Mouse (Mus musculus) forebrain, postnatal 0 days (tissue): ENCODE results near the gene Arhgef17. TPM values are rescaled to one million over a fixed set of nuclear protein-coding genes. Genes with fewer than 3 reads are reported as not detected.

Experiments used
- ATAC-seq: fragments of 200-750 bp; cut with Nextera tagmentation; 2 replicates; pipeline ENCODE4 v1.8.0; 2017; ENCODE audit warnings: mild to moderate bottlenecking, moderate library complexity
- DNase-seq: peaks from one replicate; pipeline ENCODE4 v3.0.0-alpha.2; 2015
- H3K27ac ChIP-seq: fragments of 300-500 bp; sonication (generic); 2 replicates; pipeline ENCODE4 v1.5.1; 2014; ENCODE audit warnings: low read depth, mild to moderate bottlenecking, antibody characterized with exemption, low read length, moderate library complexity, mixed read lengths
- H3K27me3 ChIP-seq: fragments of 300-500 bp; sonication (generic); 2 replicates; pipeline ENCODE4 v1.6.1; 2014; ENCODE audit warnings: mild to moderate bottlenecking, low read length, mixed read lengths; ENCODE audit not compliant: insufficient read depth
- H3K36me3 ChIP-seq: fragments of 300-500 bp; sonication (generic); 2 replicates; pipeline ENCODE4 v1.6.1; 2014; ENCODE audit warnings: mild to moderate bottlenecking, moderate library complexity; ENCODE audit not compliant: insufficient read depth
- H3K4me1 ChIP-seq: fragments of 300-500 bp; sonication (generic); 2 replicates; pipeline ENCODE4 v1.6.1; 2014; ENCODE audit warnings: antibody characterized with exemption; ENCODE audit not compliant: insufficient read depth
- H3K4me2 ChIP-seq: fragments of 300-500 bp; sonication (generic); 2 replicates; pipeline ENCODE4 v1.6.1; 2014; ENCODE audit warnings: low read depth, mild to moderate bottlenecking, moderate library complexity
- H3K4me3 ChIP-seq: fragments of 300-500 bp; sonication (generic); 2 replicates; pipeline ENCODE4 v1.5.1; 2014; ENCODE audit warnings: low read depth, low read length, mixed read lengths
- H3K9ac ChIP-seq: fragments of 300-500 bp; sonication (generic); 2 replicates; pipeline ENCODE4 v1.6.1; 2014; ENCODE audit warnings: mild to moderate bottlenecking
- H3K9me3 ChIP-seq: fragments of 300-500 bp; sonication (generic); 2 replicates; pipeline ENCODE4 v1.6.1; 2016; ENCODE audit warnings: low read length
- CTCF ChIP-seq: sonication (generic); IDR thresholded peaks from 2 replicates; pipeline ENCODE4 v1.5.1; 2016; ENCODE audit warnings: antibody characterized with exemption, control low read depth, low read depth
- WGBS: fragments of 180-500 bp; shearing (Covaris S2); extraction: QIAGEN DNeasy Blood & Tissue Kit; methylation state at CpG from one replicate; pipeline ENCODE4 v1.1.7; 2014; 5-methylcytosine and 5-hydroxymethylcytosine counted together
- polyA plus RNA-seq: library from polyadenylated mRNA; unstranded; fragments of >200 nt; fragmentation: Nextera tagmentation; extraction: Ambion mirVana; gene quantifications from 2 replicates; pipeline ENCODE4 v1.2.1, GENCODE M21; 2015
- total RNA-seq: library from RNA; depleted of rRNA; stranded (reverse); fragments of >200 nt; gene quantifications from 2 replicates; pipeline ENCODE4 v1.2.3, GENCODE M21; 2014; rRNA removed

Gene Arhgef17
- total RNA-seq (47.9 and 52.7 TPM in 2 replicates), polyA plus RNA-seq (9.8 and 12.5 TPM in 2 replicates)

GRCm38 (mm10) chr7:100931926-100932480 is at the start of gene Arhgef17:
Arhgef17 (minus strand) TSS chr7:100932107.
- Histone ChIP-seq H3K27me3 (no peaks in the 10 kb centered on the region; the same call in 1 of the 2 replicates), H3K4me1 (0 out of 2 replicates have a peak, but pooled peaks cover 4% of the 10 kb centered on the region), H3K4me2 (peak within 1 kb of the TSS; percentile 94), H3K4me3 (peak within 1 kb of the TSS; percentile 55), H3K36me3 (no peaks in the 10 kb centered on the region), H3K9me3 (no peaks in the 10 kb centered on the region), H3K27ac (peak within 1 kb of the TSS; percentile 62), H3K9ac (peak within 1 kb of the TSS; percentile 45)
- under 1% methylated on average over 35 of the region's 35 CpGs for WGBS
- ATAC-seq (peak; percentile 84), DNase-seq (peak; percentile 77)
- TF ChIP-seq CTCF: no peak

- Histone ChIP-seq H3K4me1 (peaks cover 5% of the 10 kb centered on the region; the same call in 1 of the 2 replicates), H3K4me3 (no peak overlapping the region), H3K27ac (no peak overlapping the region), H3K9me3 (no peaks in the 10 kb centered on the region), H3K4me2 (no peak overlapping the region), H3K27me3 (no peaks in the 10 kb centered on the region), H3K36me3 (no peaks in the 10 kb centered on the region), H3K9ac (no peak overlapping the region)
- DNase-seq (no peak), ATAC-seq (no peak)
- WGBS: 33% methylated on average over 2 of the region's 2 CpGs
- TF ChIP-seq CTCF: no peak
Observed at GRCm38 (mm10) chr7:100979175-100979574, 47.3 kb upstream of the Arhgef17 start.

GRCm38 (mm10) chr7:100978171-100978570 is 46.3 kb upstream of the Arhgef17 start:
- WGBS: 85% methylated on average over 5 of the region's 5 CpGs
- ATAC-seq: no peak
- no peak overlapping the region for H3K4me2 ChIP-seq
- no peaks in the 10 kb centered on the region for H3K9me3 ChIP-seq
- no peak overlapping the region for H3K4me3 ChIP-seq
- DNase-seq: no peak
- peaks cover 8% of the 10 kb centered on the region; the same call in 1 of the 2 replicates for H3K4me1 ChIP-seq
- no peak overlapping the region for H3K27ac ChIP-seq
- no peak for TF ChIP-seq CTCF
- no peaks in the 10 kb centered on the region for H3K27me3 ChIP-seq
- no peaks in the 10 kb centered on the region for H3K36me3 ChIP-seq
- no peak overlapping the region for H3K9ac ChIP-seq

- Histone ChIP-seq H3K4me1 (peaks cover 8% of the 10 kb centered on the region; the same call in 1 of the 2 replicates), H3K4me2 (peak within 1 kb of the TSS; percentile 52), H3K9me3 (no peaks in the 10 kb centered on the region), H3K27ac (no peak within 1 kb of the TSS), H3K27me3 (no peaks in the 10 kb centered on the region), H3K36me3 (no peaks in the 10 kb centered on the region), H3K9ac (peak within 1 kb of the TSS; percentile 33; the same call in 1 of the 2 replicates), H3K4me3 (peak within 1 kb of the TSS; percentile 30)
- DNase-seq: peak; percentile 33
- TF ChIP-seq CTCF: no peak
- WGBS: 2% methylated on average over 36 of the region's 36 CpGs
- peak; percentile 59 for ATAC-seq
Observed at GRCm38 (mm10) chr7:100974135-100974903, 42.4 kb upstream of the Arhgef17 start, which contains the start of gene P2ry6. P2ry6 (minus strand) TSS chr7:100974649.

- Histone ChIP-seq H3K4me3 (no peak overlapping the region), H3K9ac (no peak overlapping the region), H3K27me3 (no peaks in the 10 kb centered on the region), H3K36me3 (no peaks in the 10 kb centered on the region), H3K4me2 (no peak overlapping the region), H3K9me3 (no peaks in the 10 kb centered on the region), H3K4me1 (peaks cover 8% of the 10 kb centered on the region; the same call in 1 of the 2 replicates), H3K27ac (no peak overlapping the region)
- no peak for TF ChIP-seq CTCF
- DNase-seq: no peak
- no peak for ATAC-seq
- WGBS: 35% methylated on average over 3 of the region's 3 CpGs
Observed at GRCm38 (mm10) chr7:100972875-100973274, 41.0 kb upstream of the Arhgef17 start.

GRCm38 (mm10) chr7:100968874-100969659 is 37.2 kb upstream of the Arhgef17 start:
- DNase-seq (no peak), ATAC-seq (no peak)
- Histone ChIP-seq H3K4me1 (peaks cover 2% of the 10 kb centered on the region; the same call in 1 of the 2 replicates), H3K9me3 (no peaks in the 10 kb centered on the region), H3K4me3 (no peak overlapping the region), H3K4me2 (no peak overlapping the region), H3K27ac (no peak overlapping the region), H3K36me3 (no peaks in the 10 kb centered on the region), H3K9ac (no peak overlapping the region), H3K27me3 (no peaks in the 10 kb centered on the region)
- no peak for TF ChIP-seq CTCF
- 82% methylated on average over 10 of the region's 10 CpGs for whole genome bisulfite sequencing
